Mouse (Mus musculus): Measurements from ENCODE around the gene Gba2.

- TF ChIP-seq CTCF (IDR thresholded peaks at IDR 0.05) (no peak), EP300 (IDR thresholded peaks at IDR 0.05) (no peak)
These were observed 9.0 kb upstream of the Gba2 start for GRCm38 (mm10) chr4:43587681-43588080.

All from lung, postnatal 0 days (tissue).